Mouse (Mus musculus): ENCODE results near the gene Gnaz. TPM values are rescaled to one million over a fixed set of nuclear protein-coding genes. Genes with fewer than 3 reads are reported as not detected.

Gene Gnaz
- polyA plus RNA-seq, 1 experiment: 5.0 TPM

DNA sequence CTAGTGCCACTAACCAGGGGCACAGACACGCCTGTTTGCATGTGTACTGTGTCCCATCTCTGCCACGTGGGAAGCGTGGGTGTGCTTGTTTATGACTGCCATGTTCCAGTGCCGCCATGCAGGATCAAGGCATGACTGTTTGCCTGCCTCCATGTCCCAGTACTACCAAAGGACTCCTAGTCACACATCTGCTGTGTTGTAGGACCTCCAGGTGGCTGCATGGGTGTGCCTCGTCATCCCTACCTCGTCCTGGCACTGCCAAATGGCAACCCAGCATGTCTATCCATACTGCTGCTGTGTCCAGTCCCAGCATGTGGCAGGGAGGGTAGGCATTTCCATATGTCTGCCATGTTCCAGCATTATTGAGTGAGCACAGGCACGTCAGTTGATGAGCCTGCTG lies 38.7 kb upstream of the Gnaz start:
- no peak overlapping the region for H3K4me3 ChIP-seq (ENCODE audit: insufficient read depth, low read depth, low read length)
- no peak for DNase-seq
- TF ChIP-seq POLR2A (IDR thresholded peaks at IDR 0.05; ENCODE audit: low read depth, low read length) (no peak), CTCF (conservative IDR thresholded peaks at IDR 0.05; ENCODE audit: insufficient read depth, insufficient read length, low read depth, low read length) (no peak)
- WGBS: 82% methylated on average over 7 of the region's 7 CpGs
- no peaks in the 10 kb centered on the region for H3K27me3 ChIP-seq (replicated peaks; ENCODE audit: control insufficient read depth, insufficient read depth, low read length)
- 0 out of 2 replicates have a peak, but pooled peaks cover 2% of the 10 kb centered on the region for H3K4me1 ChIP-seq (ENCODE audit: control insufficient read depth, insufficient read depth, low read length)
- no peak overlapping the region for H3K27ac ChIP-seq (ENCODE audit: insufficient read depth, low read depth, low read length)
- no peaks in the 10 kb centered on the region for H3K36me3 ChIP-seq (ENCODE audit: control insufficient read depth, insufficient read depth, low read length)

DNA sequence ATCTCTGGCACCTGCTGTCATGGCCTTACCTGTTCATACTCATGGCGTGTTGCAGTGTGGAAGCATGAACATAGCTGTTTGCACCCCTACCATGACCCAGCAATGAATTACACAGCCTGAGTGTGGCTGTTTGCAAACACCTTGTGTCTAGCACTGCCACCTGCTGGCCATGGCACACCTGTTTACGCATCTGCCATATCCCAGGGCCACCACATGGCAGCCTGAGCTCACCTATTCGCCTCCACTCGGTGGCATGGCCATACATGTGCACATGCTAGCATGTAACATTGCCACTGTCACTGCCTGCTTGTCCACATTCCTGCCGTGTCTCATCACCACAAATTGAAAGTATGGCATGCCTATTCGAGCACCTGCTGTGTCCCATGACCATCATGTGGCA lies 37.4 kb upstream of the Gnaz start:
- DNase-seq: peak; percentile 14
- no peaks in the 10 kb centered on the region for H3K27me3 ChIP-seq (replicated peaks; ENCODE audit: control insufficient read depth, insufficient read depth, low read length)

DNA sequence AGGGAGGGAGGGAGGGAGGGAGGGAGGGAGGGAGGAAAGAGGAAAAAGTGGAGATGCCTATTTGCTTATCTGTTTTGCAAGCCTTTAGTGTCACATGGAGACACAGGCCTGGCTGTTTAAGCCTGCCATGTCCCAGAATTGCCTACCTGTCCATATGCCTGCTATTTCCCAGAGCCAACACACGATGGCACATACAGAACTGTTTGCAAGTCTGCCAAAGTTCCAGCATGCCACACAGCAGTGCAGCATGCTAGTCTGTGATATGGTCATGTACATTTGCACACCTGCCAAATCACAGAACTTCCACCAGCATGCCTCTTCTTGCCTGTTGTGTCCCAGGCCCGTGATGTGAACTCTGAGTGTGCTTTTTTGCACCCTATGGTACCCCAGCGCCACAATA lies 36.4 kb upstream of the Gnaz start:
- Histone ChIP-seq H3K4me3 (ENCODE audit: insufficient read depth, low read depth, low read length) (no peak overlapping the region), H3K4me1 (ENCODE audit: control insufficient read depth, insufficient read depth, low read length) (no peaks in the 10 kb centered on the region), H3K27ac (ENCODE audit: insufficient read depth, low read depth, low read length) (no peak overlapping the region), H3K36me3 (ENCODE audit: control insufficient read depth, insufficient read depth, low read length) (no peaks in the 10 kb centered on the region), H3K27me3 (replicated peaks; ENCODE audit: control insufficient read depth, insufficient read depth, low read length) (no peaks in the 10 kb centered on the region)
- TF ChIP-seq POLR2A (IDR thresholded peaks at IDR 0.05; ENCODE audit: low read depth, low read length) (no peak), CTCF (conservative IDR thresholded peaks at IDR 0.05; ENCODE audit: insufficient read depth, insufficient read length, low read depth, low read length) (no peak)
- 64% methylated on average over 3 of the region's 3 CpGs for WGBS
- no peak for DNase-seq

More for the DNA sequence above, 37.4 kb upstream of the Gnaz start:
- TF ChIP-seq CTCF (conservative IDR thresholded peaks at IDR 0.05; ENCODE audit: insufficient read depth, insufficient read length, low read depth, low read length) (peak; percentile 61), POLR2A (IDR thresholded peaks at IDR 0.05; ENCODE audit: low read depth, low read length) (no peak)
- H3K36me3 ChIP-seq (ENCODE audit: control insufficient read depth, insufficient read depth, low read length): no peaks in the 10 kb centered on the region
- no peak overlapping the region for H3K4me3 ChIP-seq (ENCODE audit: insufficient read depth, low read depth, low read length)
- H3K27ac ChIP-seq (ENCODE audit: insufficient read depth, low read depth, low read length): no peak overlapping the region
- WGBS: 64% methylated on average over 6 of the region's 6 CpGs
- 0 out of 2 replicates have a peak, but pooled peaks cover 2% of the 10 kb centered on the region for H3K4me1 ChIP-seq (ENCODE audit: control insufficient read depth, insufficient read depth, low read length)

DNA sequence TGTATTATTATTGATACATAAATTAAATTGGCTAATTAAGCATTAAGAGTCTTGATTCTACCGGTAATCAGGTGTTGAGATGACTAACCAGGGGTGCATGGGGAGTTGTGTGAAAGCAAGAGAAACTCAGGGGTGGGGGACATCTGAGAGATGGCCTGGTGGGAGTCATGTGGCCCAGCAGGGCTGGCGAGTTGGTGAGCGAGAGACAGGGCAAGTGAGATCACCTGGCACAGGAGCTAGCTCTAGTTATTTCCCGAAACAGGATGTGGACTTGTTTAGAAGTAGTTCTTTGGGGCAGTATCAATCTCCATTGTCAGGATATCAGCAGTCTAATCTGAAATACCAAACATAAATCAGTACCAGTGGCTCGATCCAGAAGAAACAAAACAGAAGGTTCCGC lies 35.3 kb upstream of the Gnaz start:
- Histone ChIP-seq H3K27me3 (replicated peaks; ENCODE audit: control insufficient read depth, insufficient read depth, low read length) (no peaks in the 10 kb centered on the region), H3K4me3 (ENCODE audit: insufficient read depth, low read depth, low read length) (no peak overlapping the region), H3K27ac (ENCODE audit: insufficient read depth, low read depth, low read length) (no peak overlapping the region), H3K4me1 (ENCODE audit: control insufficient read depth, insufficient read depth, low read length) (no peaks in the 10 kb centered on the region), H3K36me3 (ENCODE audit: control insufficient read depth, insufficient read depth, low read length) (no peaks in the 10 kb centered on the region)
- WGBS: 67% methylated on average over 6 of the region's 6 CpGs
- DNase-seq: no peak
- TF ChIP-seq CTCF (conservative IDR thresholded peaks at IDR 0.05; ENCODE audit: insufficient read depth, insufficient read length, low read depth, low read length) (no peak), POLR2A (IDR thresholded peaks at IDR 0.05; ENCODE audit: low read depth, low read length) (no peak)

- WGBS: 86% methylated on average over 6 of the region's 6 CpGs
- TF ChIP-seq CTCF (conservative IDR thresholded peaks at IDR 0.05; ENCODE audit: insufficient read depth, insufficient read length, low read depth, low read length): no peak
- no peak for TF ChIP-seq POLR2A (IDR thresholded peaks at IDR 0.05; ENCODE audit: low read depth, low read length)
These were observed 34.5 kb upstream of the Gnaz start for GRCm38 (mm10) chr10:74932487-74932886.

DNA sequence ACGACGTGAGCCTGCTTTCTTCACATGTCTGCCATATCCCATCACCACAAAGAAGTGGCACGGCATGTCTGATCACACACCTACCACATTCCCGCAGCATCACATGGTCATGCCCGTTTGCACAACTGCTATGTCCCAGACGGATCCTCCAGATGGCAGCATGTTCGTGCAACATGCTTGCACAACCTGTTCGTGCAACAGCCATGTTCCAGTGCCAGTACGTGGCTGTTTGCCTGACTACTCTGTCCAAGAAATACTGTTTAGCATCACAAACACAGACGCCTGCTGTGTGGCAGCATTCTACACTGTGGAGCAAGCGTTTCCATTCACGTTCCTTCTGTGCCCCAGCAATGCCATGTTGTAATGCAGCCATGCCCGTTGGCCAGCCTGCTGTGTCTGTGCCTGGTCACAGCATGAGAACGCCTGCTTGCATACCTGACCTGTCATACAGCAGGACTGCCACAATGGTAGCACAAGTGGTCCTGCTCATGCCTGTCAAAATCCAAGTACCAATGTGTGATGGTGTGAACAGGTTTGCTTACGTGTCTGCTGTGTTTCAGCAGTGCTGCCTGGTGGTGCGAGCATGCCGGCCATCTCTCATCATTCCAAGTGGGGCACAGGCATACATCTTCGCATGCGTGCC lies 33.3 kb upstream of the Gnaz start:
- TF ChIP-seq POLR2A (IDR thresholded peaks at IDR 0.05; ENCODE audit: low read depth, low read length) (no peak), CTCF (conservative IDR thresholded peaks at IDR 0.05; ENCODE audit: insufficient read depth, insufficient read length, low read depth, low read length) (0 out of 2 replicates have a peak, but pooled peaks have one; percentile 21)
- 80% methylated on average over 19 of the region's 19 CpGs for WGBS
- no peak overlapping the region for H3K4me3 ChIP-seq (ENCODE audit: insufficient read depth, low read depth, low read length)
- H3K36me3 ChIP-seq (ENCODE audit: control insufficient read depth, insufficient read depth, low read length): no peaks in the 10 kb centered on the region
- no peak for DNase-seq
- H3K4me1 ChIP-seq (ENCODE audit: control insufficient read depth, insufficient read depth, low read length): no peaks in the 10 kb centered on the region
- no peak overlapping the region for H3K27ac ChIP-seq (ENCODE audit: insufficient read depth, low read depth, low read length)
- no peaks in the 10 kb centered on the region for H3K27me3 ChIP-seq (replicated peaks; ENCODE audit: control insufficient read depth, insufficient read depth, low read length)

More at GRCm38 (mm10) chr10:74932487-74932886, 34.5 kb upstream of the Gnaz start:
- no peaks in the 10 kb centered on the region for H3K4me1 ChIP-seq (ENCODE audit: control insufficient read depth, insufficient read depth, low read length)
- no peak for DNase-seq
- H3K36me3 ChIP-seq (ENCODE audit: control insufficient read depth, insufficient read depth, low read length): no peaks in the 10 kb centered on the region
- H3K27ac ChIP-seq (ENCODE audit: insufficient read depth, low read depth, low read length): no peak overlapping the region
- no peak overlapping the region for H3K4me3 ChIP-seq (ENCODE audit: insufficient read depth, low read depth, low read length)
- H3K27me3 ChIP-seq (replicated peaks; ENCODE audit: control insufficient read depth, insufficient read depth, low read length): no peaks in the 10 kb centered on the region

- no peaks in the 10 kb centered on the region for H3K36me3 ChIP-seq (ENCODE audit: control insufficient read depth, insufficient read depth, low read length)
- no peak for TF ChIP-seq CTCF (conservative IDR thresholded peaks at IDR 0.05; ENCODE audit: insufficient read depth, insufficient read length, low read depth, low read length)
- TF ChIP-seq POLR2A (IDR thresholded peaks at IDR 0.05; ENCODE audit: low read depth, low read length): no peak
- H3K4me3 ChIP-seq (ENCODE audit: insufficient read depth, low read depth, low read length): no peak overlapping the region
- 79% methylated on average over 12 of the region's 12 CpGs for WGBS
- H3K4me1 ChIP-seq (ENCODE audit: control insufficient read depth, insufficient read depth, low read length): no peaks in the 10 kb centered on the region
- no peak overlapping the region for H3K27ac ChIP-seq (ENCODE audit: insufficient read depth, low read depth, low read length)
- no peaks in the 10 kb centered on the region for H3K27me3 ChIP-seq (replicated peaks; ENCODE audit: control insufficient read depth, insufficient read depth, low read length)
- DNase-seq: no peak
These were observed 32.5 kb upstream of the Gnaz start for GRCm38 (mm10) chr10:74934521-74934920.

Measured in kidney, adult 2 months (tissue).